Mouse (Mus musculus): ENCODE results near the gene Clint1. TPM values are rescaled to one million over a fixed set of nuclear protein-coding genes. Genes with fewer than 3 reads are reported as not detected.

Gene Clint1
- polyA plus RNA-seq, 1 experiment = 70.1 TPM

- WGBS = 96% methylated on average over 2 of the region's 2 CpGs
- peaks cover 45% of the 10 kb centered on the region for H3K36me3 ChIP-seq (ENCODE audit: control insufficient read depth, insufficient read depth, low read length)
- TF ChIP-seq POLR2A (IDR thresholded peaks at IDR 0.05; ENCODE audit: control insufficient read depth, extremely low read depth, insufficient read depth, low read length, poor library complexity) (no peak), CTCF (IDR thresholded peaks at IDR 0.05; ENCODE audit: borderline replicate concordance, control insufficient read depth, extremely low read depth, insufficient read depth, low read length, poor library complexity) (no peak)
- H3K27ac ChIP-seq (ENCODE audit: control insufficient read depth, insufficient read depth, low read length) = no peak overlapping the region
- H3K27me3 ChIP-seq (ENCODE audit: control insufficient read depth, insufficient read depth, low read length) = no peaks in the 10 kb centered on the region
- no peak overlapping the region for H3K4me3 ChIP-seq (ENCODE audit: control insufficient read depth, insufficient read depth, low read length)
- no peak for DNase-seq
- H3K4me1 ChIP-seq (replicated peaks; ENCODE audit: control insufficient read depth, insufficient read depth, low read length) = no peaks in the 10 kb centered on the region
Measured at GRCm38 (mm10) chr11:45897392-45897791, 45.5 kb downstream of the Clint1 start.

GRCm38 (mm10) chr11:45900233-45901015 is 48.6 kb downstream of the Clint1 start:
- TF ChIP-seq CTCF (IDR thresholded peaks at IDR 0.05; ENCODE audit: borderline replicate concordance, control insufficient read depth, extremely low read depth, insufficient read depth, low read length, poor library complexity) = no peak
- Histone ChIP-seq H3K27me3 (ENCODE audit: control insufficient read depth, insufficient read depth, low read length) (no peaks in the 10 kb centered on the region), H3K27ac (ENCODE audit: control insufficient read depth, insufficient read depth, low read length) (no peak overlapping the region), H3K4me1 (replicated peaks; ENCODE audit: control insufficient read depth, insufficient read depth, low read length) (no peaks in the 10 kb centered on the region), H3K4me3 (ENCODE audit: control insufficient read depth, insufficient read depth, low read length) (no peak overlapping the region), H3K36me3 (ENCODE audit: control insufficient read depth, insufficient read depth, low read length) (peaks cover 20% of the 10 kb centered on the region)
- no peak for DNase-seq
- 94% methylated on average over 11 of the region's 11 CpGs for WGBS

- no peaks in the 10 kb centered on the region for H3K4me1 ChIP-seq (replicated peaks; ENCODE audit: control insufficient read depth, insufficient read depth, low read length)
- no peak overlapping the region for H3K27ac ChIP-seq (ENCODE audit: control insufficient read depth, insufficient read depth, low read length)
- DNase-seq = no peak
- no peaks in the 10 kb centered on the region for H3K27me3 ChIP-seq (ENCODE audit: control insufficient read depth, insufficient read depth, low read length)
- H3K4me3 ChIP-seq (ENCODE audit: control insufficient read depth, insufficient read depth, low read length) = no peak overlapping the region
- 97% methylated on average over 8 of the region's 8 CpGs for WGBS
- TF ChIP-seq POLR2A (IDR thresholded peaks at IDR 0.05; ENCODE audit: control insufficient read depth, extremely low read depth, insufficient read depth, low read length, poor library complexity) (no peak), CTCF (IDR thresholded peaks at IDR 0.05; ENCODE audit: borderline replicate concordance, control insufficient read depth, extremely low read depth, insufficient read depth, low read length, poor library complexity) (no peak)
- peaks cover 44% of the 10 kb centered on the region for H3K36me3 ChIP-seq (ENCODE audit: control insufficient read depth, insufficient read depth, low read length)
Measured at GRCm38 (mm10) chr11:45906109-45906786, 54.4 kb downstream of the Clint1 start.

DNA sequence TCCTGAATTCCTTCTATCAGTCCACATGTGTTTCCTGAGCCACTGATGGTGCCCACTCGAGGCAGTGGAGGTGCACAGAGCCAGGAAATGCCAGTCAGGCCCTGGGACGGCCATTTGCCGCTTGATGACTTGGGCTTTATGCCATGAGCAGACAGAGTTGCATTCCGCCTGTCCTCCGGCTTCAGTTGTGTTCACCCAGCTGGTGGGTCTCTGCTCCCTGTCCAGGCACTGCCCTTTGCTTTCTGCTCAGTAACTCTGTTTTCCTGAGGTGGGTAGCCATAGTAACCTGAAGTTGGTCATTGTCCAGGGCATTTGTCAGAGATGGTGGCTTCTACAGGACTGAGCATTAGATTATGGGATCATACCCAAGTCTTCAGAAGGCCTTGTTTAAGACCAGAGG is 55.5 kb downstream of the Clint1 start:
- 93% methylated on average over 5 of the region's 5 CpGs for WGBS
- H3K27me3 ChIP-seq (ENCODE audit: control insufficient read depth, insufficient read depth, low read length) = no peaks in the 10 kb centered on the region
- H3K4me3 ChIP-seq (ENCODE audit: control insufficient read depth, insufficient read depth, low read length) = no peak overlapping the region
- no peak overlapping the region for H3K27ac ChIP-seq (ENCODE audit: control insufficient read depth, insufficient read depth, low read length)
- DNase-seq = no peak
- H3K4me1 ChIP-seq (replicated peaks; ENCODE audit: control insufficient read depth, insufficient read depth, low read length) = no peaks in the 10 kb centered on the region
- TF ChIP-seq CTCF (IDR thresholded peaks at IDR 0.05; ENCODE audit: borderline replicate concordance, control insufficient read depth, extremely low read depth, insufficient read depth, low read length, poor library complexity) = no peak
- no peak for TF ChIP-seq POLR2A (IDR thresholded peaks at IDR 0.05; ENCODE audit: control insufficient read depth, extremely low read depth, insufficient read depth, low read length, poor library complexity)
- H3K36me3 ChIP-seq (ENCODE audit: control insufficient read depth, insufficient read depth, low read length) = peaks cover 44% of the 10 kb centered on the region

DNA sequence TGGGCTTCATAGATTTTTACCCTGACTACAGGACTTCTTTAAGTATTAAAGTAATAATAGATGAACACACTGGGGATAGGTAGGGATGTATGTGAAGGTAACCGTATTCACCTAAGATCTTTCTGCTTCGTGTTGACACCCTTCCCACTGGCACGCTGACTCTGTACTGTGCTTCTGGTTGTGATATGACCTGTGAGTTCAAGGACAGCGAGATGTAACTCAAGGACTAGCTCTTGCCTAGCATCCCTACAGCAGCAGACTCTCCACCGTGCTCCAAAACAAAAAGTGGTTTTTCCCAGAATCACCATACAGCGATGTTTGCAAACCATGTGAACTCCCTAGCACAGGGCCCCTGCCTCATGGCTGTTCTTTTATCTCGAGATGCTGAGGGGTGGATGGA is 56.2 kb downstream of the Clint1 start:
- no peaks in the 10 kb centered on the region for H3K27me3 ChIP-seq (ENCODE audit: control insufficient read depth, insufficient read depth, low read length)
- whole genome bisulfite sequencing = 95% methylated on average over 7 of the region's 7 CpGs
- H3K27ac ChIP-seq (ENCODE audit: control insufficient read depth, insufficient read depth, low read length) = no peak overlapping the region
- peaks cover 44% of the 10 kb centered on the region for H3K36me3 ChIP-seq (ENCODE audit: control insufficient read depth, insufficient read depth, low read length)
- no peak for DNase-seq
- H3K4me3 ChIP-seq (ENCODE audit: control insufficient read depth, insufficient read depth, low read length) = no peak overlapping the region
- no peaks in the 10 kb centered on the region for H3K4me1 ChIP-seq (replicated peaks; ENCODE audit: control insufficient read depth, insufficient read depth, low read length)
- TF ChIP-seq POLR2A (IDR thresholded peaks at IDR 0.05; ENCODE audit: control insufficient read depth, extremely low read depth, insufficient read depth, low read length, poor library complexity) (no peak), CTCF (IDR thresholded peaks at IDR 0.05; ENCODE audit: borderline replicate concordance, control insufficient read depth, extremely low read depth, insufficient read depth, low read length, poor library complexity) (no peak)

DNA sequence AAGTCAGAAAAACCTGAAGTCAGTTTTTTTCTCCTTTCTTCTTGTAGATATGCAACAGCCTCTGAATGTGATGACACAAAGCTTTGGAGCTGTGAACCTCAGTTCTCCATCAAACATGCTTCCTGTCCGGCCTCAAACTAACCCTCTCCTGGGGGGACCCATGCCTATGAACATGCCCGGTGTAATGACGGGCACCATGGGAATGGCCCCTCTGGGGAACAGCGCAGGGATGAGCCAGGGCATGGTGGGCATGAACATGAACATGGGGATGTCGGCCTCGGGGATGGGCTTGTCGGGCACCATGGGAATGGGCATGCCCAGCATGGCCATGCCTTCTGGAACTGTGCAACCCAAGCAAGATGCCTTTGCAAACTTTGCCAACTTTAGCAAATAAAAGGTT is 57.0 kb downstream of the Clint1 start:
- H3K36me3 ChIP-seq (ENCODE audit: control insufficient read depth, insufficient read depth, low read length) = peaks cover 44% of the 10 kb centered on the region

More for the DNA sequence above, 57.0 kb downstream of the Clint1 start:
- H3K27me3 ChIP-seq (ENCODE audit: control insufficient read depth, insufficient read depth, low read length) = no peaks in the 10 kb centered on the region
- WGBS = 98% methylated on average over 7 of the region's 7 CpGs
- DNase-seq = no peak
- H3K27ac ChIP-seq (ENCODE audit: control insufficient read depth, insufficient read depth, low read length) = no peak overlapping the region
- TF ChIP-seq CTCF (IDR thresholded peaks at IDR 0.05; ENCODE audit: borderline replicate concordance, control insufficient read depth, extremely low read depth, insufficient read depth, low read length, poor library complexity) (no peak), POLR2A (IDR thresholded peaks at IDR 0.05; ENCODE audit: control insufficient read depth, extremely low read depth, insufficient read depth, low read length, poor library complexity) (no peak)
- H3K4me1 ChIP-seq (replicated peaks; ENCODE audit: control insufficient read depth, insufficient read depth, low read length) = no peaks in the 10 kb centered on the region
- H3K4me3 ChIP-seq (ENCODE audit: control insufficient read depth, insufficient read depth, low read length) = no peak overlapping the region

All from thymus, adult 2 months (tissue).